In genomic region chr16:78211687-78212086, GRCm38 (mm10) we compare ENCODE assay signal across 14 mouse cellular contexts.
A peak's percentile ranks its signal among the peaks of the same experiment; 100 is the strongest.
DNase-seq lines count a peak whose midpoint lies in the region.
"Had no signal": no experiment of that assay in that cellular context is flagged by ENCODE, and none has a peak within 500 bp of the region (broad histone marks: within the 10 kb centered on the region; RNA-seq: fewer than 3 reads in every experiment).

No protein-coding gene starts in this region.

- peak; percentile 79 for DNase-seq in fat pad, adult 2 months (ENCODE audit: extremely low read depth, low read depth, low spot score)
- peak; percentile 83 for DNase-seq in gonadal fat pad, adult 2 months (ENCODE audit: low read depth)
- DNase-seq in kidney, adult 11 months, result no peak
- no peak for DNase-seq in embryo, embryonic 10 days (ENCODE audit: low spot score)
- DNase-seq: adrenal gland, adult 2 months; adrenal gland, adult 8-10 months; adrenal gland, postnatal 10 days; adrenal gland, postnatal 14 days; adrenal gland, postnatal 25 days; adrenal gland, postnatal 36 days; B cell, adult 2 months; cerebellum, adult 11 months; cerebellum, adult 11-12 months; cerebellum, adult 18-20 months had no signal

Comparison
In these comparisons a context has a peak if more than half of its experiments do, and no peak if none do; other contexts are left out.
1. DNase-seq: peak in fat pad, adult 2 months (single experiment) and gonadal fat pad, adult 2 months (single experiment); none in kidney, adult 11 months (single experiment) and embryo, embryonic 10 days (single experiment).